8 mouse cellular contexts compared by ENCODE assay signal in the genomic region with DNA sequence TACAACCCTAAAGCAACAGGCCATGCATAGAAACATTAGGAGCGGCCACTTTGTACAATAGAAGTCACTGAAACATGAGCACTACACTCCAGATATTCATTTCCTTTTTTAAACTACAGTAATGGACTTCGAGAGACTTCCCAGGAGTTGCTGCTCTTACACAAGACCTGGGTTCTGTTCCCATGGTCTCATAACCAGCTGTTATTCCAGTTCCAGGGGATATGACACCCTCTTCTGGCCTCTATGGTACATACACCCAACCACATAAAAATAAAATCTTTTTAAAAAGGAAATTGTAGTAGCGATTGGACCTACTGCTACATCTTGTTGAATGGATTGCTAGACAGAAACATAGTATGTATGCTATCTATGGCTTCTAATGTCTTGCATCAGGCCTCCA. TPM values are rescaled to one million over a fixed set of nuclear protein-coding genes. Genes with fewer than 3 reads are reported as not detected.
DNase-seq lines count a peak whose midpoint lies in the region; ATAC-seq and TF ChIP-seq lines count a peak whose summit lies in the region.

No protein-coding gene starts in this region.

- peaks cover 18% of the 10 kb centered on the region for H3K36me3 ChIP-seq in thymus, adult 2 months (ENCODE audit: control insufficient read depth, insufficient read depth, low read length)
- peaks cover 22% of the 10 kb centered on the region for H3K36me3 ChIP-seq in liver, embryonic 11.5 days (ENCODE audit: control insufficient read depth, insufficient read depth, low read length)

- peaks cover 9% of the 10 kb centered on the region for H3K4me1 ChIP-seq in thymus, adult 2 months (replicated peaks; ENCODE audit: control insufficient read depth, insufficient read depth, low read length)
- peaks cover 9% of the 10 kb centered on the region; the same call in 1 of the 2 replicates for H3K4me1 ChIP-seq in liver, embryonic 11.5 days (replicated peaks; ENCODE audit: control insufficient read depth, insufficient read depth, low read length)

- peak; percentile 45 for DNase-seq in embryo, embryonic 10.5 days (ENCODE audit: low spot score)
- DNase-seq in embryo, embryonic 10 days (ENCODE audit: low spot score): no peak
- peak; percentile 9 for DNase-seq in thymus, adult 2 months
- DNase-seq in thymus, adult 18-20 months: no peak
- no peak for DNase-seq in liver, embryonic 11.5 days (ENCODE audit: low spot score)
- DNase-seq in frontal cortex, postnatal 36 days (ENCODE audit: low spot score in 2 of 2): no peak
- no peak for DNase-seq in adrenal gland, postnatal 10 days
- DNase-seq in thymus, postnatal 36 days: no peak

- H3K4me3 ChIP-seq in thymus, adult 2 months (ENCODE audit: control insufficient read depth, insufficient read depth, low read length): no peak overlapping the region
- peak overlapping the region; percentile 99; the same call in 1 of the 2 replicates for H3K4me3 ChIP-seq in liver, embryonic 11.5 days (ENCODE audit: low read depth, low read length)

- no peaks in the 10 kb centered on the region for H3K27me3 ChIP-seq in thymus, adult 2 months (ENCODE audit: control insufficient read depth, insufficient read depth, low read length)
- no peaks in the 10 kb centered on the region for H3K27me3 ChIP-seq in liver, embryonic 11.5 days (replicated peaks; ENCODE audit: control insufficient read depth, insufficient read depth, low read length)

- no peak for TF ChIP-seq POLR2A in thymus, adult 2 months (IDR thresholded peaks at IDR 0.05; ENCODE audit: control insufficient read depth, extremely low read depth, insufficient read depth, low read length, poor library complexity)

- no peak for ATAC-seq in liver, embryonic 11.5 days (replicated peaks; ENCODE audit: low FRiP score)

- peak overlapping the region; percentile 95 for H3K4me2 ChIP-seq in liver, embryonic 11.5 days

- no peak overlapping the region; the same call in 1 of the 2 replicates for H3K9ac ChIP-seq in liver, embryonic 11.5 days (ENCODE audit: low read depth, low read length)

- TF ChIP-seq CTCF in thymus, adult 2 months (IDR thresholded peaks at IDR 0.05; ENCODE audit: borderline replicate concordance, control insufficient read depth, extremely low read depth, insufficient read depth, low read length, poor library complexity): no peak

- no peaks in the 10 kb centered on the region for H3K9me3 ChIP-seq in liver, embryonic 11.5 days (ENCODE audit: control insufficient read depth, low read length)

- no peak overlapping the region for H3K27ac ChIP-seq in thymus, adult 2 months (ENCODE audit: control insufficient read depth, insufficient read depth, low read length)
- H3K27ac ChIP-seq in liver, embryonic 11.5 days (ENCODE audit: low read depth, low read length): no peak overlapping the region

- WGBS in thymus, adult 2 months: 75% methylated on average over 3 of the region's 3 CpGs
- 75% methylated on average over 3 of the region's 3 CpGs for WGBS in liver, embryonic 11.5 days

RNA-seq across cellular contexts. Expression of a gene that starts 0.5 kb away (rescaled TPM):
- 94.4 and 113 TPM in 2 replicates for polyA plus RNA-seq in thymus, adult 2 months (2012; rRNA removed)
- polyA plus RNA-seq in liver, embryonic 11.5 days (2014; fragmentation: Nextera tagmentation; extraction: Ambion mirVana): 166 and 171 TPM in 2 replicates
- total RNA-seq in adrenal gland, postnatal 10 days (2021): 10 to 100 TPM; 46.2 to 51.3 TPM

RNA-seq across cellular contexts. Expression of a gene that starts 48.1 kb away (rescaled TPM):
- 2.0 TPM in 2 replicates for polyA plus RNA-seq in thymus, adult 2 months (2012; rRNA removed)
- 0.12 and 0.22 TPM in 2 replicates for polyA plus RNA-seq in liver, embryonic 11.5 days (2014; fragmentation: Nextera tagmentation; extraction: Ambion mirVana)
- 1 to 10 TPM in 1 of 2 experiments, under 1 TPM in 1; 0.87 to 1.1 TPM for total RNA-seq in adrenal gland, postnatal 10 days (2021)

Comparison
In these comparisons a context has a peak if more than half of its experiments do, and no peak if none do; other contexts are left out.
1. DNase-seq: peak in embryo, embryonic 10.5 days (single experiment) and thymus, adult 2 months (single experiment); none in embryo, embryonic 10 days (single experiment), thymus, adult 18-20 months (0 of 2), liver, embryonic 11.5 days (single experiment), frontal cortex, postnatal 36 days (0 of 2), adrenal gland, postnatal 10 days (single experiment) and thymus, postnatal 36 days (0 of 2).